Mouse (Mus musculus) ovary, postnatal 10 days (tissue): Measurements from ENCODE around the gene Vmn1r151.
"Not testable (repeated sequence)": the region's sequence is repeated elsewhere in the genome, so short reads cannot be mapped to it uniquely, and the experiment has no call there.

Experiments
- DNase-seq: peaks from one replicate; pipeline ENCODE4 v3.0.0; 2022; ENCODE audit warnings: low spot score

Gene Vmn1r151

DNA sequence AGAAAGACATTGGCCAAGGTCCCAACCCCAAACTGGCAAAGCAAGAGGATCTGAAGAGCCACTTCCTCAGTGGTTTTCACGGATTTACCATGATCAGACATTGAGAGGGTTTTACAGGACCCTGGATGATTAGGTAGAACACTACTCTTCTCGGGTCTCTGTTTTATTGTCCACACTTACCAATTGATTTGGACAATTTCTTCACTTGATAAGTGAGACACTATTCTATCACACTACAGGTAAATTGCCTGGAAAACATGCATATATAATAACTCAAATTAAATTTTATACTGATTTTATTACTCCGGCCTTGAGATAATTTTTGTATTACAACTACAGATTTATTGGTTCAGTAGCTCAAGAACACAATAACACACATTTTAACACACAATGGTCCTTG, at the start of gene Vmn1r151:
TSS of gene Vmn1r151 (minus strand) at position 101 of the 400 bp plus-strand sequence.
- not testable (repeated sequence) for DNase-seq

GRCm38 (mm10) chr7:22534787-22535186, 35.3 kb upstream of the Vmn1r151 start, which contains the start of gene Gm8677:
TSS of gene Gm8677 (minus strand) at chr7:22534887.
- not testable (repeated sequence) for DNase-seq

DNA sequence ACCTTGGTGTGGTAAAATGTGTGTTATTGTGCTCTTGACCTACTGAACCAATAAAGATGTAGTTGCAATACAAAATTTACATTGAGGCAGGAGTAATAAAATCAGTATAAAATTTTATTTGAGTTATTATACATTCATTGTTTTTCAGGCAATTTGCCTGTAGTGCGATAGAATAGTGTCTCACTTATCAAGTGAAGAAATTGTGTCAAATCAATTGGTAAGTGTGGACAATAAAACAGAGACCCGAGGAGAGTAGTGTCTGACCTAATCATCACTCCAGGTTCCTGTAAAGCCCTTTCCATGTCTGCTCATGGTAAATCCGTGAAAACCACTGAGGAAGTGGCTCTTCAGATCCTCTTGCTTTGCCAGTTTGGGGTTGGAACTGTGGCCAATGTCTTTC, 23.2 kb upstream of the Vmn1r151 start, which contains the start of gene Vmn1r152:
TSS of gene Vmn1r152 (plus strand) at position 301 of the 400 bp plus-strand sequence.
- DNase-seq: not testable (repeated sequence)

DNA sequence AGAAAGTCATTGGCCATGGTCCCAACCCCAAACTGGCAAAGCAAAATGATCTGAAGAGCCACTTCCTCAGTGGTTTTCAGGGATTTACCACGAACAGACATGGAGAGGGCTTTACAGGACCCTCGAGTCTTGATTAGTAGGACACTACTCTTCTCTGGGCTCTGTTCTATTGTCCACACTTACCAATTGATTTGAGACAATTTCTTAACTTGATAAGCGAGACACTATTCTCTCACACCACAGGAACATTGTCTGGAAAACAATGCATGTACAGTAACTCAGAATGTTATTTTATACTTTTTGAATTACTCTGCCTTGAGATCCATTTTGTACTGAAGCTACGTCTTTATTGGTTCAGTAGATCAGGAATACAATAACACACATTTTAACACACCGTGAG, 35.5 kb downstream of the Vmn1r151 start, which contains the start of gene Gm10665:
TSS of gene Gm10665 (minus strand) at position 101 of the 400 bp plus-strand sequence.
- DNase-seq: not testable (repeated sequence)
